Mouse (Mus musculus) embryonic facial prominence, embryonic 10.5 days (tissue): Measurements from ENCODE around the gene Hoxb4. TPM values are rescaled to one million over a fixed set of nuclear protein-coding genes. Genes with fewer than 3 reads are reported as not detected.

Experiments
- DNase-seq: peaks from one replicate; pipeline ENCODE4 v3.0.0-alpha.2; 2017; ENCODE audit warnings: low spot score
- H3K27ac ChIP-seq: fragments of 300-500 bp; sonication (generic); replicated peaks from 2 replicates; pipeline ENCODE4 v1.5.1; 2016; ENCODE audit warnings: mild to moderate bottlenecking
- H3K27me3 ChIP-seq: fragments of 300-500 bp; sonication (generic); replicated peaks from 2 replicates; pipeline ENCODE4 v1.6.1; 2016; ENCODE audit warnings: low read depth, mild to moderate bottlenecking; ENCODE audit not compliant: poor library complexity, severe bottlenecking
- H3K36me3 ChIP-seq: fragments of 300-500 bp; sonication (generic); replicated peaks from 2 replicates; pipeline ENCODE4 v1.6.1; 2016; ENCODE audit warnings: mild to moderate bottlenecking, moderate library complexity
- H3K4me1 ChIP-seq: fragments of 300-500 bp; sonication (generic); 2 replicates; pipeline ENCODE4 v1.6.1; 2016
- H3K4me3 ChIP-seq: fragments of 300-500 bp; sonication (generic); 2 replicates; pipeline ENCODE4 v1.5.1; 2016; ENCODE audit warnings: mild to moderate bottlenecking, moderate library complexity
- H3K9me3 ChIP-seq: fragments of 300-500 bp; sonication (generic); 2 replicates; pipeline ENCODE4 v1.6.1; 2016; ENCODE audit warnings: mild to moderate bottlenecking
- WGBS: fragments of 180-500 bp; shearing (Covaris S2); methylation state at CpG from one replicate; pipeline ENCODE4 v1.1.7; 2016; 5-methylcytosine and 5-hydroxymethylcytosine counted together
- polyA plus RNA-seq: library from polyadenylated mRNA; unstranded; fragments of >200 nt; fragmentation: Nextera tagmentation; extraction: Ambion mirVana; gene quantifications from 2 replicates; pipeline ENCODE4 v1.2.1, GENCODE M21; 2016

Hoxb4 gene
- polyA plus RNA-seq = 0.09 and 0.23 TPM in 2 replicates

GRCm38 (mm10) chr11:96317608-96318367 lies at the start of gene Hoxb4:
Gene Hoxb4, plus strand, starts transcription at chr11:96318267.
- 2% methylated on average over 28 of the region's 28 CpGs for WGBS
- Histone ChIP-seq H3K9me3 (no peaks in the 10 kb centered on the region), H3K4me3 (peak within 1 kb of the TSS; percentile 54), H3K36me3 (no peaks in the 10 kb centered on the region), H3K4me1 (peaks cover 11% of the 10 kb centered on the region), H3K27ac (no peak within 1 kb of the TSS; the same call in 1 of the 2 replicates), H3K27me3 (peaks cover 100% of the 10 kb centered on the region)
- DNase-seq = no peak

DNA sequence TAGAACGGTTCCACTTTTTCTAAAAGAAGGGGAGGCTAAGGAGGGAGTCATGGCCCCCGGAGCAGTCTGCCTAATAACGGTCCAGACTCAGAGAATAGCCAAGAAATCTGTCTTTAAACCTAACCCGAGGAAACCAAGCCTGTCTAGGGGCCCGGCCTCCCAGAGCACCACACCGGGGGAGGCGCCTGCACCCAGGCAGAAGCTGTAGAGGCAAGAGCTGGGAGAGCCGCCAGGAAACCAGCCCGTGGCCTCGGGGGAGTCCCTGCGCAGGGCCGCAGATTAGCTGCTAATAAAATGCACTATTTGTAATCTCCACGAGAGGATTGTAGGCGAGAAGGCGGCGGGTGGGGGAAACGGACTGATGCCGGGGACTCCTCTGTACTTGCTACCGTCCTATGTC lies 48.2 kb upstream of the Hoxb4 start:
- Histone ChIP-seq H3K27me3 (peaks cover 100% of the 10 kb centered on the region), H3K4me1 (peaks cover 11% of the 10 kb centered on the region), H3K4me3 (no peak overlapping the region), H3K9me3 (no peaks in the 10 kb centered on the region), H3K36me3 (no peaks in the 10 kb centered on the region), H3K27ac (no peak overlapping the region)
- under 1% methylated on average over 19 of the region's 19 CpGs for WGBS
- no peak for DNase-seq

- no peak for DNase-seq
- Histone ChIP-seq H3K27me3 (peaks cover 100% of the 10 kb centered on the region), H3K9me3 (no peaks in the 10 kb centered on the region), H3K4me3 (peak within 1 kb of the TSS; percentile 6; the same call in 1 of the 2 replicates), H3K4me1 (peaks cover 11% of the 10 kb centered on the region), H3K36me3 (no peaks in the 10 kb centered on the region), H3K27ac (no peak within 1 kb of the TSS)
- under 1% methylated on average over 40 of the region's 40 CpGs for WGBS
These were observed 47.0 kb upstream of the Hoxb4 start, which contains the start of gene Hoxb9 for GRCm38 (mm10) chr11:96270996-96271540. Gene Hoxb9, plus strand, starts transcription at chr11:96271457.

DNA sequence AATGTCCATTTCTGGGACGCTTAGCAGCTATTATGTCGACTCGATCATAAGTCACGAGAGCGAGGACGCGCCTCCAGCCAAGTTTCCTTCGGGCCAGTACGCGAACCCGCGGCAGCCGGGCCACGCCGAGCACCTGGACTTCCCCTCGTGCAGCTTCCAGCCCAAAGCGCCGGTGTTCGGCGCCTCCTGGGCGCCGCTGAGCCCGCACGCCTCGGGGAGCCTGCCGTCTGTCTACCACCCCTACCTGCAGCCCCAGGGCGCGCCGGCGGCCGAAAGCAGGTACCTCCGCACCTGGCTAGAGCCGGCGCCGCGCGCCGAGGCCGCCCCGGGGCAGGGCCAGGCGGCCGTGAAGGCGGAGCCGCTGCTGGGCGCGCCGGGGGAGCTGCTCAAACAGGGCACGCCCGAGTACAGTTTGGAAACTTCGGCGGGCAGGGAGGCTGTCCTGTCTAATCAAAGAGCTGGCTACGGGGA lies 46.5 kb upstream of the Hoxb4 start:
- Histone ChIP-seq H3K4me1 (peaks cover 11% of the 10 kb centered on the region), H3K4me3 (peak overlapping the region; percentile 6; the same call in 1 of the 2 replicates), H3K9me3 (no peaks in the 10 kb centered on the region), H3K27me3 (peaks cover 100% of the 10 kb centered on the region), H3K36me3 (no peaks in the 10 kb centered on the region), H3K27ac (no peak overlapping the region)
- under 1% methylated on average over 52 of the region's 52 CpGs for WGBS
- no peak for DNase-seq

- no peaks in the 10 kb centered on the region for H3K9me3 ChIP-seq
- H3K4me1 ChIP-seq = peaks cover 11% of the 10 kb centered on the region
- no peaks in the 10 kb centered on the region for H3K36me3 ChIP-seq
- H3K4me3 ChIP-seq = no peak overlapping the region; the same call in 1 of the 2 replicates
- H3K27me3 ChIP-seq = peaks cover 100% of the 10 kb centered on the region
- WGBS = under 1% methylated on average over 58 of the region's 58 CpGs
- no peak for DNase-seq
- no peak overlapping the region for H3K27ac ChIP-seq
These were observed 45.8 kb upstream of the Hoxb4 start for GRCm38 (mm10) chr11:96272024-96272921.

- WGBS = 4% methylated on average over 10 of the region's 10 CpGs
- Histone ChIP-seq H3K27ac (no peak overlapping the region), H3K36me3 (no peaks in the 10 kb centered on the region), H3K4me1 (peaks cover 11% of the 10 kb centered on the region), H3K4me3 (no peak overlapping the region), H3K9me3 (no peaks in the 10 kb centered on the region), H3K27me3 (peaks cover 100% of the 10 kb centered on the region)
- no peak for DNase-seq
These were observed 43.6 kb upstream of the Hoxb4 start for GRCm38 (mm10) chr11:96274428-96274827.

- no peak overlapping the region for H3K27ac ChIP-seq
- H3K27me3 ChIP-seq = peaks cover 100% of the 10 kb centered on the region
- H3K9me3 ChIP-seq = no peaks in the 10 kb centered on the region
- H3K36me3 ChIP-seq = no peaks in the 10 kb centered on the region
- H3K4me3 ChIP-seq = no peak overlapping the region
- WGBS = 7% methylated on average over 4 of the region's 4 CpGs
- peaks cover 11% of the 10 kb centered on the region for H3K4me1 ChIP-seq
- no peak for DNase-seq
These were observed 42.2 kb upstream of the Hoxb4 start for GRCm38 (mm10) chr11:96275896-96276295.

GRCm38 (mm10) chr11:96277151-96278044 lies 40.7 kb upstream of the Hoxb4 start:
- WGBS = 2% methylated on average over 35 of the region's 35 CpGs

DNA sequence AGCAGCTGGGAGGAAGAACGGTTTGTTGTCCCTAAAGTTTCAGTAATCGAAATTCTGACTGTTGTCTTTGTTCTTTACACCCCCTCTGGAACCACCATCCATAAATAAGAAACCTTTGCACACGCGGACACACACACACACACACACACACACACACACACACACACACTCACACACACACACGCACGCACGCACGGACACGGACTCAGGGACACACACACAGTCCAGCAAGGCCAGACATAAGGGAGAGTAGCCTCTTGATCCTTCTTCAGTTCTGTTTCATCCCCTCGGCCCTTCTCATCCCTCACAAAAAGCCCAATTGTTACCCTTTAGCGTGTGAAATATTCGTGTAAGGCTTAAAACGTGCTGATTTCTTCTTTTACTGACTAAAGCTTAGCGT lies 39.7 kb upstream of the Hoxb4 start:
- Histone ChIP-seq H3K27me3 (peaks cover 100% of the 10 kb centered on the region), H3K4me1 (peaks cover 5% of the 10 kb centered on the region), H3K9me3 (no peaks in the 10 kb centered on the region), H3K27ac (no peak overlapping the region), H3K4me3 (no peak overlapping the region), H3K36me3 (no peaks in the 10 kb centered on the region)
- WGBS = 14% methylated on average over 14 of the region's 14 CpGs
- no peak for DNase-seq

More at GRCm38 (mm10) chr11:96277151-96278044, 40.7 kb upstream of the Hoxb4 start:
- no peak overlapping the region for H3K27ac ChIP-seq
- no peaks in the 10 kb centered on the region for H3K36me3 ChIP-seq
- no peak overlapping the region for H3K4me3 ChIP-seq
- H3K4me1 ChIP-seq = peaks cover 2% of the 10 kb centered on the region
- no peak for DNase-seq
- H3K27me3 ChIP-seq = peaks cover 100% of the 10 kb centered on the region
- no peaks in the 10 kb centered on the region for H3K9me3 ChIP-seq

DNA sequence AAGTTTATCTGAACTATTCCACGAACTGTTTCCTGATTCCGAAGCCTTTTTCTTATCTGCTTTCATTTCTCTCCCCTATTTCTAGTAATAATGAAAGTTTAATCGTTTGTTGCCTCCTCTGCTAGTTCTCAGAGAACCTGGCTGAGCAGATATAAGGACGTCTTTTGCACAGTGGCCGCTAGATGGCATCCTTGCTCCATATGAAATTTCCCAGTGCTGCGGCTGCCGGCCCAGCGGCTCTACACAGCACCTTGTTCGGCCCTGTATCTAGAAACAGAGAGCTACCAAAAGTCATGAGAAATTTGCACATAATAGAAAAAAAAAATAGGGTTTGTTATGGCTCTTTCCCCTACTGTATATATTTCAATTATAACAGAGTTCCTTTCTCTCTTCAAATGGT lies 39.3 kb upstream of the Hoxb4 start:
- Histone ChIP-seq H3K4me3 (no peak overlapping the region), H3K27me3 (peaks cover 100% of the 10 kb centered on the region), H3K27ac (no peak overlapping the region), H3K9me3 (no peaks in the 10 kb centered on the region), H3K4me1 (peaks cover 5% of the 10 kb centered on the region), H3K36me3 (no peaks in the 10 kb centered on the region)
- peak; percentile 88 for DNase-seq
- 1% methylated on average over 9 of the region's 9 CpGs for WGBS

- DNase-seq = no peak
- H3K4me3 ChIP-seq = no peak overlapping the region
- H3K36me3 ChIP-seq = no peaks in the 10 kb centered on the region
- 2% methylated on average over 31 of the region's 31 CpGs for WGBS
- H3K9me3 ChIP-seq = no peaks in the 10 kb centered on the region
- H3K4me1 ChIP-seq = peaks cover 12% of the 10 kb centered on the region
- no peak overlapping the region for H3K27ac ChIP-seq
- H3K27me3 ChIP-seq = peaks cover 100% of the 10 kb centered on the region
These were observed 38.4 kb upstream of the Hoxb4 start for GRCm38 (mm10) chr11:96279421-96280233.
